Mouse (Mus musculus) heart, postnatal 36 days (tissue): ENCODE results near the gene Slc35d3. TPM values are rescaled to one million over a fixed set of nuclear protein-coding genes. Genes with fewer than 3 reads are reported as not detected.

Experiments used
- DNase-seq, 2 experiments: peaks; one replicate each; pipeline ENCODE4 v3.0.0; 2021 to 2022
- intact Hi-C: fragments of 180-260 bp; cut with DNase I; formaldehyde crosslinking; loops from one replicate; pipeline ENCODE4 v1.15.1; 2025
- total RNA-seq, 2 experiments: library from RNA; stranded (reverse); gene quantifications; 2 replicates each; pipeline ENCODE4 v1.2.3; 2021

The Slc35d3 gene
- not detected for total RNA-seq

DNA sequence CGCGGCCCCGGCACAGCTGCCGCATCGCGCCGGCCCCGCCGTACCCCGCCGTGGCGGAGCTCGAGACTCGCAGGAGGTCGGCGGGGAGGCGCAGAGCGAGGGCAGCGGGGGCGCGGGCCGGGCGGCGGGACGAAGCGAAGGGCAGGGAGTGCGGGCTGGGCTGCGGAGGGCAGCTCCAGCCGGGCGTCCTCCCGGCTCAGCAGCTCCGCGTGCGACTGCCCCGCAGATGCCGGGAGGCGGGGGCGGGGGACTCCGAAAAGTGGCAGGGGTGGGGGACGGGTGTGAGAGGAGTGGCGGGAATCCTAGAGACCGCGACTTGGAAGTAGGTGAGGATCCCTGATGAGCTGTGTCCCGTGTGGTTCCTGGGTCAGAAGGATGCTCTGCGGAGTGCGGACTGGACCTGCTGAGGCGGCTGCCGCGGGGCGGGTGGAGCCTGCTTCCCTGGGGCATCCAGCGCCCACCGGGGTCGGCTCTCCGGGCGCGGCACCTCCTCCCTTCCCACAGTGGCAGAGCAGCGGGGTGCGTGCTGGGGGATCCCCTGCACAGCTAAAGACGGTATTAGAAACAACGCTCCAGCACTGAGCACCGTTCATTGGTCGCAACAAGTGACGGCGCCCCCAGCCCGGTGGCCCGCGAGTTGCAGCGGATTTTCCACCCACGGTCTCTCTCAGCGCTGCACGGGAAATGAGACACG, at the start of gene Slc35d3:
Gene Slc35d3 (minus strand): TSS at position 462 of the 694 bp plus-strand sequence.
- peak; percentile 9 to 11 for DNase-seq
- intact Hi-C loops: no loop called here

DNA sequence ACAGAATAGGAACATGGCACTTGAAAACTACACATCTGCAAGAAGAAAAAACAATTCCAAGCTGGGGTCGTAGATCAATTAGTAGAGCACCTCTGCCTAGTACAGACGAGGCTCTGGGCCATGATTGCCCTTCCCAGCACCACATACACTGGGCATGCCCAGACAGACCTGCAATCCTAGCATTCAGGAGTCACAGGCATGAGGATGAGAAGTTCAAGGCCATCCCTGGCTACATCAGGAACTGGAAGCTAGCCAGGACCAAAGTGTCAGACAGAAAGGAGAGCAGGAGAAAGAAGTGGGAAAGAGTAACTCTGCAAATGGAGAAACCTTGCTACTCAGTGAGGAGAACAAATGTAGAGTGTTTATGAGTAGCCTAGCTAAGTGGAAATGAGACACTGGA, 48.9 kb upstream of the Slc35d3 start:
- no peak for DNase-seq
- intact Hi-C loops: no loop called here

DNA sequence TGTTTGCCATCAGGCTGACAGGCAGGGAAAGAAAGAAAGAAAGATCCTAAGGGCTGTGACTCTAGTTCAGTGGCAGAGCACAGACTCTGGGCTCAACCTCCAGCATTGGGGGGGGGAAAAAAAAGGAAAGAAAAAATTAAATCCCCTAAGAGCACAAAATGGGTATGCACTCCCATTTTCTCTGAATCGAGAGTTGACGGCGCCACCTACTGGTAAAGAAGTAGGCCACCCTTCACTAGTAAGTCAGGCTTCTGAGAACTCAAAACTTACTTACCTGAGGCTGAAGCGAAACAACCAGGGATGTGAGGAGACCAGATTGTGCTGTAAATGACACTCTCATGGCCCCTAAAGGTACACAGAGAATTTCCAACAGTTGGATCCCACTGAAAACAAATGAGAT, 42.7 kb upstream of the Slc35d3 start:
- peak; percentile 35 to 40 for DNase-seq
- intact Hi-C loops: loop anchor here (5.0 kb wide), 3 partner anchors 182 to 652 kb away; partner anchors contain the start of gene Il20ra

DNA sequence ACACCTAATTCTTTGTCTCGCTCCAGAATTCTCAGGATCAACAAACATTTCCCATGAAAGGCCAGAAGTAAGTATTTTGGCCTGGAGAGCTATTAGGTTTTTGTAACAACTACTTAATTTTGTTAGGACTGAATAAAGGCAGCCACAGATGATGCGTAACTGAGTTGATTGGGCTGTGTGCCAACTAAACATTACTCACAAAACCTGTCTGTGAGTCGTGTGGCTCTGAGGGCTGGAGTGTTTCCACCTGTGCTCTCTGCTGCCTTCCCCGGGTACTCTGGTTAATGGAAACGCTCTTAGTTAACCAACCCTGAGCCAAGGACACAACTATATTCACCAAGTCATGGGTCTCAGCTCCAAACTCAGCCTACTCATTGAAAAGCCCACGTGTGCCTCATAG, 41.9 kb upstream of the Slc35d3 start:
- intact Hi-C loops: loop anchor here (5.0 kb wide), 3 partner anchors 181 to 651 kb away; partner anchors contain the start of gene Il20ra
- no peak for DNase-seq

DNA sequence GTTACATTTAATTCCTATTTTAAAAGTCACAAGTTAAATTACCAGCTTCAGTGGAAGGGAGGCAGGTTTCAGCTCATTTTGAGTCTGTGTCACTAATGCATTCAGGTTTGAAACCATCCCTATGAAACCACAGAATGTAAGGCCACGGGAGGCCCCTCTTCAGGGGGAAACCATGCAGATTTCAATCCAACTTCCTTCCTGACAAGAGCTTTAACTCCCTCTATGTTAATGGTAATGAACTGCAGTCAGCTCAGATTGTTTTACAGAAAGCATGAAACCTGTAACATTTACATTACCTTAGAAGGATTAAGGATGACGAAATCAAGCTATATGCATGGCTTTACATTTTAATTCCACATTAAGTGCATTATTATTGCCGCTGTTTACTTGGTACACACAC, 40.4 kb upstream of the Slc35d3 start:
- intact Hi-C loops: loop anchor here (5.0 kb wide), 3 partner anchors 179 to 649 kb away; partner anchors contain the start of gene Il20ra
- DNase-seq: no peak

DNA sequence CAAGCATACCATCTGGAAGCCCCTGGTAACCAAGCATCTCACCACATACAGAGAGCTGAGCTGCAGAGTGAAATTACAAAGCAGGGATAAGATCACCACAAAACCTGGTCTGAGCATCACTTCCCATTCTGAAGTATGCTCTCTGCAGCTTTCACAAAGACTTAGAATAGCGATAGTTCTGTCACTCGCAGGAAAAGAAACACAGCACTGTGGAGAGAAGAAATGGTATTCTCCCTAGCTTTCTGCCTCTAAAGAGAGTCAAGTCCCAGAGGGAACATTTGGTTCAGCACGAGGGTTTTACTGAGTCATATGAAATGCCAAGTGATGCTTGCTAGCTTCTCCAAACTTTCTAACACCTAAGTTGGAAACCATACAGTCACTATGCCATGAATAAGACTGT, 38.6 kb upstream of the Slc35d3 start:
- DNase-seq: no peak
- intact Hi-C loops: loop anchor here (5.0 kb wide), 3 partner anchors 178 to 648 kb away; partner anchors contain the start of gene Il20ra

DNA sequence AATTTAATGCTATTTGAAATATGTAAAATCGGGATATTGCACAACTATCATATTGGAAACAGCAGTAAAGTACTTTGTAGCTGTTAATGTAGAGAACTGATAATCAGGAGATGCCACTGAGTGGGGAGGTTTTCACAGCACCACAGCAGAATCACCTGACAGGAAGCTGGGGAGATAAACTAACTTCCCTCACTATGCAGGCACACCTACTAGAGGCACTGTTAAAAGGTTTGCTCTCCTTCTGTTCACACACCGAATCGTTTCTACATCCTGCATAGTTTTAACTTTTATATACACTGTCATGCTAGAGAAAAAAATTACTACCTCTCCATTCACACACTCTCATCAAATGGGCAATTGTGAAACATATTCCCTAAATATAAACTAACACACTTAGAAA, 35.0 kb upstream of the Slc35d3 start:
- DNase-seq: no peak
- intact Hi-C loops: no loop called here

DNA sequence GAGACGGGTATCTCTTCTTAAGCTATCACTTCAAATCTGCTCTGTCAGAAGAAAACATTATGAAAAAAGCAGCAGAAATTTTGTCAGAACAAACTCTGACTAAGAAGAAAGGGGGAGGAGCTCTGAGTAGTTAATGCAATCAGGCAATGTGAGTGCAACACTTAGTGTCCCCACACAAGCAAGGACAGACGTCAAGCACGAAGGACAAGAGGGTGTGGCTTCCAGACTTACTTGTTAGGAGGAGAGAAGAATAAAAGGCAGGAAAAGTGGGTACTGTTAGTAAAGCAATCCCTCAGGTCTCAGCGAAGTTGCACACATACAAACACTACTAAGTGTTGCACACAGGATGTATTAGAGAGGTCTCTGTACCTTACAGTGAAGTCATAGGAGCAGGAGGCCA, 33.1 kb upstream of the Slc35d3 start:
- DNase-seq: no peak
- intact Hi-C loops: no loop called here

DNA sequence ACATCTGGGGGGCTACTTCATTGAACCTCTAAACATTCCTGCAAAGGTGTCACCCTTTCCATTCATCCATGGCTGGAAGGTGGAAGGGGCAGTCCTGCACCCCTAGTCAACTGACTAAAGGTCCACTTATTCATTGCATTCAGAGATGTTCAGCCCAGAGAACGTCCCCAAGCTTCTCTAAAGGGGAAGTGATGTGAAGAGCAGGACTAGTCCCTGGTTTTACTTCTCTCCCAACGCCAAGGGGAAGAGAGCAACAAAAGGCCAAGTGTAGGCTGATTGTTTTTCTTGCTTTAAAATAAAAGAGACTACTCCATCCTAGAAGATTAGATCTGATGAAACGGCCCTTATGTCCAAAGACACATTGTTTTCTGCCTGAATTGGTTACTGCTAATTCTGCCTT, 29.2 kb upstream of the Slc35d3 start:
- intact Hi-C loops: no loop called here
- no peak for DNase-seq

DNA sequence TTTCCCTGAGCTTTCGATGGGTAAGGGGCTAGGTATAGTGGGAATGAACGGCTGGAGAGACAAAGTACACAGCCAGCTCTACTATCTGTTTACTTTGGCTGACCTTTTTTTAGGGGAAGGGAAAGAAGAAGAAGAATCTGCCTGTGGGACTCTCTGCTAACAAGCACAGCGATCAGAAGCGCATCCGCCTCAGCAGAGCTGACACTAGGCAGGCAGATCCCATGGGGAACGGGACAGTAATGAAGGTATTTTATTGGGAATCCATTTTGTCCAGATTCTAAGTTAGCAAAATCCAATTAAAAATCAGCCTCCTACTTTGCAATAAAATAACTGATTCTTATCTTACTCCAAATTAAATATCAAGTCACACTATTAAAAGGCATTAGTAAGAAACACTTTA, 27.9 kb upstream of the Slc35d3 start:
- intact Hi-C loops: loop anchor here (5.0 kb wide), 1 partner anchor 622 kb away; no protein-coding TSS in a partner anchor
- no peak for DNase-seq

DNA sequence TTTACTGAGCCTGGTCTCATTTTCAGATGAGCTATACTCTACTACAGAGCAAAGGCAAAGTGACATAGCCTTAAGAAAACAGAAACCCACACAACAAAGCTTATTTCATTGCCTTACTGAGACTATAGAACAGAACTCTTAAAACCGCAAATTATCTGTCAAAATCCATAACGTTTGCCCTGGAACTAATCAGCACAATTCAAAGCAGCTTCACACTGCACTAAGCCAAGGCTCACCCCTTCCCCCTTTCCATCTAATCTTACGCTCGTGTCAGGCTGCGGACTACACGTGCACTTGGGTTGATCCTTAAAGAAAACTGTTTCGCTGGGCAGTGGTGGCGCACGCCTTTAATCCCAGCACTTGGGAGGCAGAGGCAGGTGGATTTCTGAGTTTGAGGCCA, 26.4 kb upstream of the Slc35d3 start:
- intact Hi-C loops: loop anchor here (5.0 kb wide), 1 partner anchor 620 kb away; no protein-coding TSS in a partner anchor

DNA sequence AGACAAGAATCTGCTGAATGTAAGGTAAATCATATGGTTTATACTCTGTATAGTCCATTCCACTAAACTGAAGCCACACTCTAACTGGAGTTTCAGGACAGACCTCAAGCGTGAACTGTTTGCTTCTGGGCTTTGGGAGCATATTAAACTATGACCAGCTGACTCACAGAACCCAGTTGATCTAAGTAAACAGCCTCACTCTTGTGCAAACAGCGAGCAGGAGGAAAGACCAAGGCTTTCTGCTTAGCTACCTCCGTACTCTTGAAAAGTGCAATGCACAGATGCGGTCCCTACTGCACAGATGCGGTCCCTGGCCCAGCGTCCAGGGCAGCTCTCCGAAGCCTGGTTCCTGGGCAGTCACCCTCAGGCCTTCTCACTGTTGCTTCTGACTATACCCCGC, 26.0 kb upstream of the Slc35d3 start:
- DNase-seq: no peak
- intact Hi-C loops: loop anchor here (5.0 kb wide), 1 partner anchor 620 kb away; no protein-coding TSS in a partner anchor

More for the DNA sequence above, 26.4 kb upstream of the Slc35d3 start:
- DNase-seq: no peak

DNA sequence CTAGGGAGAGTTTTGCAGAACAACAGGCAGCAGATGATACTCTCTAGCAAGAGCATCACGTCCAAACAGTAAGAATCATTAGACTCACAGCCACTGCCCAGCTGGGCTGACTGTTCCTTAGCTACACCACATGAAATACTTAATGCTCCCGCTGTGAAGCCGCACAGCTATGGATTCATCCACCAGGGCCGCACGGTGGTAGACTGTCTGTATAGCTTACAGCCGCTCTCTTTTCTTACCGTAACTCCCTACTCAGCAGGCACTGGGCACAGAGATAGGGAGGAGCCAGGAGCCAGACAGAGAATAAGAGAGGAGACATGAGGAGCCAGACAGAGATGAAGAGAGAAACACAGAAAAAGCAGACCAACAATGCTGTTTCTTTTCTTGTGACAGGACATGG, 25.4 kb upstream of the Slc35d3 start:
- no peak for DNase-seq
- intact Hi-C loops: loop anchor here (5.0 kb wide), 1 partner anchor 619 kb away; no protein-coding TSS in a partner anchor

DNA sequence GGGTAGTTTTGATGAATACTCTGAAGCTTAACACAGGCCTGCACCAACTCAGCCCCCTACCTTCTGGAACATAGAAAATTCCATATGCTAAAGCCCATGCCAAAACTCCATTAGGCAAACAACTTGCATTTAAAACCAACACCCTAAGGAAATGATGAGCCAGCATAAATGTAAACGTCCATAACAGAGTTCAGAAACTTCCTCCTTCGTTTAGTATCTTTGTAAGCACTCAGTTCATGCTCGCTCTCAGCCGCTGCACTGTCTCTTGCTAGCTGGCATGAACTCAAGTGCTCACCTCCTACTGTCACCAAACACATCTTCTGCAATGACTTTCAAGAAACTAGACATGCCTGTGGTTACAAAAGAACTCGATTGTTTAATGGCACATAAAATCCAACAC, 24.1 kb upstream of the Slc35d3 start:
- no peak for DNase-seq
- intact Hi-C loops: loop anchor here (5.0 kb wide), 1 partner anchor 618 kb away; no protein-coding TSS in a partner anchor

DNA sequence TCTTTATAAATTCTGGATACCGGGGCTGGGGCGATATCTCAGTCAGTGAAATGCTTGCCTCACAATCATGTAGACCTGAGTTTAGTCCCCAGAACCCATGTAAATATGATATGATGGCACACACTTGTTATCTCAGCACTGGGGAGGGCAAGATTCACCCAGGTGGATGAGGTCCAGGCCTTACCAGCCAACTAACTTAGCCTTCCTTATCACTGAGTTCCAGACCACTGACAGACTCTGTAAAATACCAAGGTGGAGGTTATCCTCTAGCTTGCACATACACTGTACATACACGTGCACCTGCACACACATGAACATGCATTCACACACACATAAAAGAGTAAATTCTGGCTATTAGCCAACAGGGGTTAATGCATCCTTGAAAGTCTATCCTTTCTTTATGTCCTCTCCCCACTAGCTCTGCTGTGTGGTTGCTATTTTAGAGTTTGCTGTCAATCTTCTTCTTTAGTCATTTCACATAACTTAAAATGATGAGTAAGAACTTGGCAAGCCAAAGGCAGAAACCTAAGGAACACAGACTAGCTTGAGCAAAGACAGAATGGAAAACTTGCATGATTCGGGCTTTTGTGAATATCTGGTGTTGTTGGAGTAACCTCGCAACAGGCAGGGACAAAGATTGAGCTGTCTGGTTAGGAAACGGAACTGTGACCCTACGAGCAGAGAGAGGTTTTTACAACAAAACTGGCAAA, 4.5 kb upstream of the Slc35d3 start:
- intact Hi-C loops: no loop called here

DNA sequence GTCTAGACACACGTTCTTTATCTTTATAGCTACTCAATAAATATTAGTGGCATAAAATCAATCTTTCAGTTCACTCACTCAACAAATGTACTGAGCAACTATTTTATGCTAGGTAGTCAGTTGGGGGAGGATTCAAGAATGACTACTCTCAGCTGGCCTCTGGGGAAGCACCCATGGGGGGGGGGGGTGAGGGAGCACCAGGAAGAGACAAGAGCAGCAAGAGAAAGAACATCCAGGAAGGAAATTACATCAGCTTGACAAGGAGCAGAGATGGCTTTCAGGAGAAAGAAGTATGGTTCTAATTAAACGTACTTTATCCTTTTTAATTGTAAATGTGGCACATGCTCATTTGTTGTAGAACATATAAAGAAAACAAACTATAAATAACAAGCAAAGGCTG, 2.4 kb upstream of the Slc35d3 start:
- intact Hi-C loops: no loop called here
- no peak for DNase-seq

More for the DNA sequence above, 4.5 kb upstream of the Slc35d3 start:
- DNase-seq: no peak

DNA sequence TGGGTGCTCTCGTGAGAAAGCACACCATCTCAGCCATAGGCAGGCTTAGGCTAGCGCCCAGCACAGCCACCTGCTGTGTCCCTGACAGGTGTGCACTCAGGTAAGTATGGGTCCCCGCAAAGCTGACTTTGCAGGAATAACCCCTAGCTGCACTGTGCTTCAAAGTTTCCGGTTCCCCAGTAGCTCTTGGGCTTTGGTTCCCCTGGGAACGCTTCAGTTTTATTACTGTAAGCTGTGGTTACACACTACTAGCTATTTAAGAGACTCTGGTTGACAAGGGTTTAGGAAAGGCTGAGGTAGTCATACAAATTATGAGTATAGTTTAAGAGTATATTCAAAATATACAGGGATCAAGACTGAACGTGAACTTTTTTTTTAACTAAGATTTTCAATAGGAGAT, 1.5 kb upstream of the Slc35d3 start:
- no peak for DNase-seq
- intact Hi-C loops: no loop called here

DNA sequence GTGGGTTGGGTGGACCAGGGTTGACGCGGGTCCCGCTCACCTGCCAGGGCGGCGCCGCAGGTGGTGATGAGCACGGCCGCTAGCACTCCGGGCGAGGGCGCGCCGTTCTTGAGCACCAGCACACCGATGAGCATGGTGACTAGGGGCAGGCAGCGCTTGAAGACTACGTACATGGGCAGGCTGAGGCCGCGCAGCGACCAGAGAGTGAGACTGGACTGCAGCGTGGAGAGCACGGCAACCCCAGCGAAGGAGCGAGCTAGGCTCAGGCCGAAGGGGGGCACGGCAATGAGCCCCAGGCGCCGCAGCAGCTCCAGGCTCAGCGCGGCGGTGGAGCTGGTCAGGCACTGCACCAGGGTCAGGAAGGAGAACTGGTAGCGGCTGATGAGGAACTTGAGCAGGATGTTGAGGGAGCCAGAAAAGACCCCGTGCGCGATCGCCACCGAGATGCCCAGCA, 688 bp downstream of the Slc35d3 start:
- DNase-seq: peak in 1 of 2 experiments; percentile 6
- intact Hi-C loops: no loop called here

DNA sequence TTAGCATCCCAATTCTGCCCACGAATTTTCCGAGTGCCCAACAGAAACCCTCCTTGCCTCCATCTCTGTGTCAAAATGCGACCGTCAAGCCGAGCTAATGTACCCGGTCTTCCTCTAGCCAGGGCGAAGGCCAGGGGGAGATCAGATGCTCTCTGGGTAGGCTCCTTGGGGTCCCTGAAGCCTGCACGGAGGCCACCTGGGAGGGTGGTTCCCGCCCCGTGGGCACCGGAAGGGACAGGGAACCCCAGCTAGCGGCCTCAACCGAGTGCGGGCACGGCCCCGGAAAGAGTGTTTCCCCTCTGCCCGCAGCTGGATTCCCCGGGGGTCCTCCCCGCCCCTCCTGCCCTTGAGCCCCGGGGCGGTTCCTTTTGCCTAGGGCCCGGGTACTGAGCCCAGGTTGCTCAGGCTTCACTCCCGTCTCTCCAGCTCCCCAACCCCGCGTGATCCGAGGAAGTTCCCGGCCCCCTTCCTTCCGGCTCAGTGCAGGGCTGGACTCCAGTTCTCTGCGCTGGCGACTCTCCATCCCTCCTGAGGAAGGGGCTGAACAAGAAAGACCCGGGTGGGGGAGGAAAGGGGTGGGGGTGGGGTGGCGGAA, 1.4 kb downstream of the Slc35d3 start:
- intact Hi-C loops: no loop called here
- DNase-seq: no peak

DNA sequence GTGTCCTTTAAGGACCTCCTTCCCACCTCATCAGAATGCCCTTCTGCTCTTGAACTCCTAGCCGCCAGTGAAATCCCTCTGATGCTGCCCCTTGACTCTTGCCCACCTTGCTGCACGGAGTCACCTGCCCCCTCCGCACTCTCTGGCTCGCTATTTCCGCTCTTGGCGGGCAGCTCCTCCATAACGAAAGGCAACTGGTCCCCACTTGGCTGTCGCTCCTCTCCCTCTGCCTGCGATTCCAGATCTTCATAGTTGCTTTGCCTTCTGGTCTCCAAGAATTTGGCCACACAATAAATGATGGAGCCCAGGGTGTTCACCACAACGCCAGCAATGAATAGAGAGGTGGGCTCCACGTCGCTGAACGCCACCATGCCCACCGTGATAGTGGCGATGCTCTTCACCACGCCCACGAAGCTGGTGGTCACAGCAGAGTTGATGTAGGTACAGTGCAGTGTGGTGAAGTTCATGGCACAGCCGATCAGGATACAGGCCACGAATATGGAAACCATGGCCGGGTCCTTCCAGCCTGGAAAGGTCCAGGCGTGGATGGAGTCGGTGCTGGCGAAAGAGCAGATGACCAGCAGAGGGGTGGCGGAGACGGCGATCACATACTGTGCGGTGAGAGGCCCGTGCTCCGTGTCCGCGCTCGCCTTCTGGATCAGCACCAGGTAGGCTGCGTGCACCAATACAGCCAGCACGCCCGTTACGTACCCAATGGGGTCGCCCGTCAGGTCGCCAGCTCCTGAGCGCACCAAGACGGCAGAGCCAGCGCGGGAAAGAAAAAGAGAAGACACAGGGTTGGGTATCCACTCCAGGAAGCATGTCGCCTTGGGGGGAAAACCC, 2.1 kb downstream of the Slc35d3 start:
- no peak for DNase-seq
- intact Hi-C loops: no loop called here
